In the genomic region with DNA sequence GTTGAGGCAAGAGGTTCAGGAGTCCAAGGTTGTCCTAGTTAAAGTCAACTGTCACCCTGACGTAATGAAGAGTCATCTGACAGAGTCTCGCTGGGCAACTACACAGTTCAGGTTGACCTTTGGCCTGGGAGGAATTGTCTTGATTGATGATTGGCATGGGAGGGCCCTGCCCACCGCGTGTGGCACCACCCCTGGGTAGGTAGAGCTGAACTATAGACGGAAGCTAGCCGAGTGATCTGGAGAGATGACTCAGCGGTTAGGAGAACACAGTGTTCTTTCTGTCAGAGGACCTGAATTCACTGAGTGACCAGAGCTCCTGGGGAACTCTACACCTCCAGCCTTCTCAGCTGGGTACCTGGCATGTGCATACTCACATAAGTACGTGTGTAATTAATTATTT, we compare ENCODE assay signal across 10 mouse cellular contexts. TPM values are rescaled to one million over a fixed set of nuclear protein-coding genes. Genes with fewer than 3 reads are reported as not detected.
DNase-seq lines count a peak whose midpoint lies in the region; ATAC-seq and TF ChIP-seq lines count a peak whose summit lies in the region.
"Had no signal": no experiment of that assay in that cellular context is flagged by ENCODE, and none has a peak within 500 bp of the region (broad histone marks: within the 10 kb centered on the region; RNA-seq: fewer than 3 reads in every experiment).

No protein-coding gene starts in this region.

- no peak for ATAC-seq in midbrain, embryonic 13.5 days
- peak; percentile 73 for ATAC-seq in intestine, embryonic 14.5 days (replicated peaks; ENCODE audit: low FRiP score, low TSS enrichment, low read depth)
- ATAC-seq in liver, embryonic 16.5 days (ENCODE audit: low read depth), result peak; percentile 78
- ATAC-seq in forebrain, embryonic 16.5 days, result no peak
- ATAC-seq: Patski had no signal

- peaks cover 7% of the 10 kb centered on the region for H3K36me3 ChIP-seq in midbrain, embryonic 10.5 days
- H3K36me3 ChIP-seq in midbrain, embryonic 13.5 days, result no peaks in the 10 kb centered on the region
- H3K36me3 ChIP-seq in intestine, embryonic 14.5 days (ENCODE audit: control insufficient read depth, insufficient read depth, low read length), result no peaks in the 10 kb centered on the region
- no peaks in the 10 kb centered on the region for H3K36me3 ChIP-seq in liver, embryonic 16.5 days (ENCODE audit: control insufficient read depth, insufficient read depth)
- no peaks in the 10 kb centered on the region for H3K36me3 ChIP-seq in forebrain, embryonic 16.5 days (ENCODE audit: control insufficient read depth, insufficient read depth)
- H3K36me3 ChIP-seq: heart, embryonic 15.5 days had no signal

- WGBS in midbrain, embryonic 10.5 days, result 22% methylated on average over 8 of the region's 8 CpGs
- WGBS in midbrain, embryonic 13.5 days, result 18% methylated on average over 8 of the region's 8 CpGs
- WGBS in intestine, embryonic 14.5 days, result 19% methylated on average over 8 of the region's 8 CpGs
- 13% methylated on average over 8 of the region's 8 CpGs for WGBS in liver, embryonic 16.5 days (ENCODE audit: insufficient replicate concordance)
- WGBS in forebrain, embryonic 16.5 days, result 37% methylated on average over 8 of the region's 8 CpGs

- no peak for TF ChIP-seq CTCF in layer of hippocampus, adult 2 months (conservative IDR thresholded peaks at IDR 0.05)

- H3K4me3 ChIP-seq in midbrain, embryonic 10.5 days, result 0 out of 2 replicates have a peak overlapping the region, but pooled peaks have one; percentile 1
- H3K4me3 ChIP-seq in midbrain, embryonic 13.5 days (replicated peaks), result no peak overlapping the region
- no peak overlapping the region for H3K4me3 ChIP-seq in intestine, embryonic 14.5 days (ENCODE audit: low read depth, low read length)
- H3K4me3 ChIP-seq in liver, embryonic 16.5 days (ENCODE audit: low read depth, low read length), result peak overlapping the region; percentile 19
- H3K4me3 ChIP-seq in layer of hippocampus, adult 2 months, result no peak overlapping the region
- H3K4me3 ChIP-seq in forebrain, embryonic 16.5 days (replicated peaks; ENCODE audit: low read length), result no peak overlapping the region
- H3K4me3 ChIP-seq: heart, embryonic 15.5 days had no signal

- H3K27ac ChIP-seq in midbrain, embryonic 10.5 days (replicated peaks), result no peak overlapping the region
- H3K27ac ChIP-seq in midbrain, embryonic 13.5 days, result no peak overlapping the region
- peak overlapping the region; percentile 51; the same call in 1 of the 2 replicates for H3K27ac ChIP-seq in intestine, embryonic 14.5 days (ENCODE audit: low read depth)
- peak overlapping the region; percentile 83 for H3K27ac ChIP-seq in liver, embryonic 16.5 days (ENCODE audit: low read length)
- H3K27ac ChIP-seq in layer of hippocampus, adult 2 months, result no peak overlapping the region
- H3K27ac ChIP-seq in forebrain, embryonic 16.5 days (ENCODE audit: low read length), result no peak overlapping the region
- H3K27ac ChIP-seq: heart, embryonic 15.5 days had no signal

- H3K4me1 ChIP-seq in midbrain, embryonic 10.5 days, result peaks cover 66% of the 10 kb centered on the region
- H3K4me1 ChIP-seq in midbrain, embryonic 13.5 days (replicated peaks), result peaks cover 33% of the 10 kb centered on the region
- 0 out of 2 replicates have a peak, but pooled peaks cover 10% of the 10 kb centered on the region for H3K4me1 ChIP-seq in intestine, embryonic 14.5 days (replicated peaks; ENCODE audit: control insufficient read depth, insufficient read depth, low read length)
- H3K4me1 ChIP-seq in liver, embryonic 16.5 days (ENCODE audit: control insufficient read depth, low read depth, low read length), result peaks cover 36% of the 10 kb centered on the region
- peaks cover 20% of the 10 kb centered on the region for H3K4me1 ChIP-seq in forebrain, embryonic 16.5 days (replicated peaks; ENCODE audit: control insufficient read depth, insufficient read depth, low read length)

- no peaks in the 10 kb centered on the region for H3K9me3 ChIP-seq in midbrain, embryonic 10.5 days (replicated peaks)
- no peaks in the 10 kb centered on the region for H3K9me3 ChIP-seq in midbrain, embryonic 13.5 days
- no peaks in the 10 kb centered on the region for H3K9me3 ChIP-seq in intestine, embryonic 14.5 days (ENCODE audit: control insufficient read depth, low read length)
- no peaks in the 10 kb centered on the region for H3K9me3 ChIP-seq in liver, embryonic 16.5 days (replicated peaks; ENCODE audit: control insufficient read depth, low read length)
- H3K9me3 ChIP-seq in forebrain, embryonic 16.5 days (ENCODE audit: control insufficient read depth, low read length), result no peaks in the 10 kb centered on the region
- H3K9me3 ChIP-seq: heart, embryonic 15.5 days had no signal

- DNase-seq in midbrain, embryonic 10.5 days (ENCODE audit: low spot score), result no peak
- no peak for DNase-seq in intestine, embryonic 14.5 days (ENCODE audit: low spot score)
- peak; percentile 91 for DNase-seq in yolk sac, embryonic 10.5 days (ENCODE audit: low spot score)
- no peak for DNase-seq in layer of hippocampus, adult 2 months (ENCODE audit: low spot score in 2 of 2)
- no peak for DNase-seq in embryo, embryonic 10 days (ENCODE audit: low spot score)

- H3K9ac ChIP-seq in midbrain, embryonic 13.5 days (replicated peaks), result no peak overlapping the region
- H3K9ac ChIP-seq in intestine, embryonic 14.5 days (ENCODE audit: low read length), result no peak overlapping the region
- 0 out of 2 replicates have a peak overlapping the region, but pooled peaks have one; percentile 46 for H3K9ac ChIP-seq in liver, embryonic 16.5 days (ENCODE audit: low read depth, low read length)
- H3K9ac ChIP-seq in forebrain, embryonic 16.5 days (replicated peaks; ENCODE audit: low read depth, low read length), result no peak overlapping the region
- H3K9ac ChIP-seq: heart, embryonic 15.5 days had no signal

- peaks cover 22% of the 10 kb centered on the region for H3K27me3 ChIP-seq in midbrain, embryonic 10.5 days (ENCODE audit: low read depth, poor library complexity, severe bottlenecking)
- no peaks in the 10 kb centered on the region; the same call in 1 of the 2 replicates for H3K27me3 ChIP-seq in midbrain, embryonic 13.5 days
- H3K27me3 ChIP-seq in intestine, embryonic 14.5 days (replicated peaks; ENCODE audit: control insufficient read depth, insufficient read depth, low read length), result peaks cover 20% of the 10 kb centered on the region
- H3K27me3 ChIP-seq in liver, embryonic 16.5 days (ENCODE audit: control insufficient read depth, insufficient read depth, low read depth, low read length), result peaks cover 21% of the 10 kb centered on the region
- H3K27me3 ChIP-seq in forebrain, embryonic 16.5 days (replicated peaks; ENCODE audit: control insufficient read depth, insufficient read depth, low read length), result 0 out of 2 replicates have a peak, but pooled peaks cover 4% of the 10 kb centered on the region
- H3K27me3 ChIP-seq: Patski had no signal

- no peak overlapping the region for H3K4me2 ChIP-seq in midbrain, embryonic 13.5 days (replicated peaks)
- no peak overlapping the region for H3K4me2 ChIP-seq in intestine, embryonic 14.5 days (ENCODE audit: low read length)
- H3K4me2 ChIP-seq in liver, embryonic 16.5 days (ENCODE audit: low read depth, low read length), result peak overlapping the region; percentile 34
- H3K4me2 ChIP-seq in forebrain, embryonic 16.5 days (ENCODE audit: low read length), result no peak overlapping the region
- H3K4me2 ChIP-seq: heart, embryonic 15.5 days had no signal

RNA-seq across cellular contexts. Expression of gene Plk3, which starts 2.3 kb away (rescaled TPM):
- 36.8 and 41.3 TPM in 2 replicates for polyA plus RNA-seq in midbrain, embryonic 10.5 days (2016; fragmentation: Nextera tagmentation; extraction: Ambion mirVana)
- polyA plus RNA-seq in midbrain, embryonic 13.5 days (2015; fragmentation: Nextera tagmentation; extraction: Ambion mirVana), result 18.6 and 19.3 TPM in 2 replicates
- 3.1 and 3.7 TPM in 2 replicates for polyA plus RNA-seq in intestine, embryonic 14.5 days (2014; fragmentation: Nextera tagmentation; extraction: Ambion mirVana)
- 2.2 TPM in 2 replicates for polyA plus RNA-seq in liver, embryonic 16.5 days (2015; fragmentation: Nextera tagmentation; extraction: Ambion mirVana)
- 1 to 10 TPM; 6.9 to 7.2 TPM for total RNA-seq in layer of hippocampus, adult 2 months (2021)
- 9.6 and 10.2 TPM in 2 replicates for polyA plus RNA-seq in forebrain, embryonic 16.5 days (2015; fragmentation: Nextera tagmentation; extraction: Ambion mirVana)

RNA-seq across cellular contexts. Expression of gene Tctex1d4, which starts 9.4 kb away (rescaled TPM):
- polyA plus RNA-seq in midbrain, embryonic 10.5 days (2016; fragmentation: Nextera tagmentation; extraction: Ambion mirVana), result 0.14 TPM in 1 of 2 replicates, not detected in the other
- polyA plus RNA-seq in midbrain, embryonic 13.5 days (2015; fragmentation: Nextera tagmentation; extraction: Ambion mirVana), result not detected in 2 replicates
- polyA plus RNA-seq in intestine, embryonic 14.5 days (2014; fragmentation: Nextera tagmentation; extraction: Ambion mirVana), result not detected in 2 replicates
- 0.11 TPM in 1 of 2 replicates, not detected in the other for polyA plus RNA-seq in liver, embryonic 16.5 days (2015; fragmentation: Nextera tagmentation; extraction: Ambion mirVana)
- total RNA-seq in layer of hippocampus, adult 2 months (2021), result under 1 TPM in 1 of 2 experiments, not detected in 1; 0.38 TPM
- 0.35 and 0.53 TPM in 2 replicates for polyA plus RNA-seq in forebrain, embryonic 16.5 days (2015; fragmentation: Nextera tagmentation; extraction: Ambion mirVana)
- polyA plus RNA-seq: heart, embryonic 15.5 days had no signal

RNA-seq across cellular contexts. Expression of gene Btbd19, which starts 10.5 kb away (rescaled TPM):
- 4.4 and 5.4 TPM in 2 replicates for polyA plus RNA-seq in midbrain, embryonic 10.5 days (2016; fragmentation: Nextera tagmentation; extraction: Ambion mirVana)
- polyA plus RNA-seq in midbrain, embryonic 13.5 days (2015; fragmentation: Nextera tagmentation; extraction: Ambion mirVana), result 3.3 and 3.4 TPM in 2 replicates
- polyA plus RNA-seq in intestine, embryonic 14.5 days (2014; fragmentation: Nextera tagmentation; extraction: Ambion mirVana), result 6.6 and 7.2 TPM in 2 replicates
- polyA plus RNA-seq in liver, embryonic 16.5 days (2015; fragmentation: Nextera tagmentation; extraction: Ambion mirVana), result 1.5 and 1.8 TPM in 2 replicates
- total RNA-seq in layer of hippocampus, adult 2 months (2021), result 10 to 100 TPM; 13.3 to 14.8 TPM
- 4.3 and 4.8 TPM in 2 replicates for polyA plus RNA-seq in forebrain, embryonic 16.5 days (2015; fragmentation: Nextera tagmentation; extraction: Ambion mirVana)

RNA-seq across cellular contexts. Expression of gene Rps8, which starts 20.0 kb away (rescaled TPM):
- polyA plus RNA-seq in midbrain, embryonic 10.5 days (2016; fragmentation: Nextera tagmentation; extraction: Ambion mirVana), result 691 and 830 TPM in 2 replicates
- polyA plus RNA-seq in midbrain, embryonic 13.5 days (2015; fragmentation: Nextera tagmentation; extraction: Ambion mirVana), result 558 and 623 TPM in 2 replicates
- polyA plus RNA-seq in intestine, embryonic 14.5 days (2014; fragmentation: Nextera tagmentation; extraction: Ambion mirVana), result 1,373 and 1,522 TPM in 2 replicates
- 514 and 522 TPM in 2 replicates for polyA plus RNA-seq in liver, embryonic 16.5 days (2015; fragmentation: Nextera tagmentation; extraction: Ambion mirVana)
- 100 to 1,000 TPM; 509 to 527 TPM for total RNA-seq in layer of hippocampus, adult 2 months (2021)
- 418 and 427 TPM in 2 replicates for polyA plus RNA-seq in forebrain, embryonic 16.5 days (2015; fragmentation: Nextera tagmentation; extraction: Ambion mirVana)

RNA-seq across cellular contexts. Expression of gene Ptch2, which starts 40.2 kb away (rescaled TPM):
- polyA plus RNA-seq in midbrain, embryonic 10.5 days (2016; fragmentation: Nextera tagmentation; extraction: Ambion mirVana), result 12.8 and 15.7 TPM in 2 replicates
- 7.1 and 7.3 TPM in 2 replicates for polyA plus RNA-seq in midbrain, embryonic 13.5 days (2015; fragmentation: Nextera tagmentation; extraction: Ambion mirVana)
- polyA plus RNA-seq in intestine, embryonic 14.5 days (2014; fragmentation: Nextera tagmentation; extraction: Ambion mirVana), result 8.2 and 8.4 TPM in 2 replicates
- polyA plus RNA-seq in liver, embryonic 16.5 days (2015; fragmentation: Nextera tagmentation; extraction: Ambion mirVana), result 0.67 and 0.69 TPM in 2 replicates
- 1 to 10 TPM; 1.5 to 2.7 TPM for total RNA-seq in layer of hippocampus, adult 2 months (2021)
- polyA plus RNA-seq in forebrain, embryonic 16.5 days (2015; fragmentation: Nextera tagmentation; extraction: Ambion mirVana), result 2.9 and 5.5 TPM in 2 replicates

Comparison
In these comparisons a context has a peak if more than half of its experiments do, and no peak if none do; other contexts are left out.
1. H3K4me3 ChIP-seq: peak in midbrain, embryonic 10.5 days (single experiment) and liver, embryonic 16.5 days (single experiment); none in midbrain, embryonic 13.5 days (single experiment), intestine, embryonic 14.5 days (single experiment), layer of hippocampus, adult 2 months (single experiment) and forebrain, embryonic 16.5 days (single experiment).
2. H3K27ac ChIP-seq: peak in intestine, embryonic 14.5 days (single experiment) and liver, embryonic 16.5 days (single experiment); none in midbrain, embryonic 10.5 days (single experiment), midbrain, embryonic 13.5 days (single experiment), layer of hippocampus, adult 2 months (single experiment) and forebrain, embryonic 16.5 days (single experiment).
3. ATAC-seq: peak in intestine, embryonic 14.5 days (single experiment) and liver, embryonic 16.5 days (single experiment); none in midbrain, embryonic 13.5 days (single experiment) and forebrain, embryonic 16.5 days (single experiment).